ENCODE assay signal across 22 mouse cellular contexts in the genomic region with DNA sequence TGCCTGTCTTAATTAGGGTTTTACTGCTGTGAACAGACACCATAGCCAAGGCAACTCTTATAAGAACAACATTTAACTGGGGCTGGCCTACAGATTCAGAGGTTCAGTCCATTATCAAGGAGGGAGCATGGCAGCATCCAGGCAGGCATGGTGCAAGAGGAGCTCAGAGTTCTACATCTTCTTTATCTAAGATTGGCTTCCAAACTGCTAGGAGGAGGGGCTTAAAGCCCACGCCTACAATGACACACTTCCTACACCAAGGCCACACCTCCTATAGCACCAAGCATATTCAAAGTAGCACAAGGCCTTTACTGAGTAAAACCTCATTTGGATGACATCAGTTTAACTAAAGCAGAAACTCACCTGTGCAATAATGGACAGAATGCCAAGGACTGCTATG. TPM values are rescaled to one million over a fixed set of nuclear protein-coding genes. Genes with fewer than 3 reads are reported as not detected.
DNase-seq lines count a peak whose midpoint lies in the region; ATAC-seq and TF ChIP-seq lines count a peak whose summit lies in the region.
"Had no signal": no experiment of that assay in that cellular context is flagged by ENCODE, and none has a peak within 500 bp of the region (broad histone marks: within the 10 kb centered on the region; RNA-seq: fewer than 3 reads in every experiment).

No protein-coding gene starts in this region.

- peaks cover 2% of the 10 kb centered on the region; the same call in 1 of the 2 replicates for H3K4me1 ChIP-seq in lung, adult 2 months (ENCODE audit: control insufficient read depth, insufficient read depth, low read length)
- H3K4me1 ChIP-seq: heart, embryonic 10.5 days; limb, embryonic 12.5 days; midbrain, embryonic 10.5 days; neural tube, embryonic 15.5 days had no signal

- no peak overlapping the region for H3K4me3 ChIP-seq in lung, adult 2 months (replicated peaks; ENCODE audit: extremely low read depth, low read depth, low read length)
- H3K4me3 ChIP-seq: heart, embryonic 10.5 days; layer of hippocampus, adult 2 months; left cerebral cortex, adult 2 months; limb, embryonic 12.5 days; midbrain, embryonic 10.5 days; neural tube, embryonic 15.5 days had no signal

- ATAC-seq in inflammation-experienced regulatory T-cells, adult 6 months: peak; percentile 25
- ATAC-seq in megakaryocyte-erythroid progenitor cell, adult 5-6 weeks (replicated peaks; ENCODE audit: low FRiP score, low TSS enrichment, poor library complexity, severe bottlenecking): peak; percentile 81
- ATAC-seq: forebrain, embryonic 14.5 days; lung, postnatal 0 days had no signal

- DNase-seq in A20 (ENCODE audit: low read depth, low spot score) (peak; percentile 27), MEL-GATA-1-ER (ENCODE audit: extremely low read depth, low read depth) (peak; percentile 24)
- DNase-seq in testis, postnatal 10 days (ENCODE audit: low spot score): no peak
- no peak for DNase-seq in lung, adult 2 months
- DNase-seq in urinary bladder, postnatal 10 days (ENCODE audit: low spot score): no peak
- DNase-seq: adrenal gland, postnatal 14 days; cerebellum, adult 2 months; heart, postnatal 36 days; spleen, adult 18-20 months; thymus, postnatal 36 days had no signal

- WGBS in lung, adult 2 months: 74% methylated on average over 1 of the region's 1 CpGs

- no peak for TF ChIP-seq CTCF in lung, adult 2 months (IDR thresholded peaks at IDR 0.05; ENCODE audit: insufficient read depth, low read length)

- no peak for TF ChIP-seq POLR2A in lung, adult 2 months (IDR thresholded peaks at IDR 0.05; ENCODE audit: borderline replicate concordance, extremely low read depth, low read depth, low read length)

RNA-seq across cellular contexts. Expression of gene Mfsd14a, which starts 22.5 kb away (rescaled TPM):
- 10 to 100 TPM; 89.9 to 95.2 (median 94.7) TPM for polyA plus RNA-seq in inflammation-experienced regulatory T-cells, adult 6 months (2017; shearing (Covaris generic))
- 50.7 and 53.6 TPM in 2 replicates for total RNA-seq in megakaryocyte-erythroid progenitor cell, adult 5-6 weeks (2014; fragmentation: Nextera tagmentation)
- total RNA-seq in megakaryocyte-erythroid progenitor cell, adult 5-6 weeks (2017): 83.2 and 95.4 TPM in 2 replicates
- polyA plus RNA-seq in lung, adult 2 months (2012; rRNA removed): 20.0 and 27.3 TPM in 2 replicates

RNA-seq across cellular contexts. Expression of gene Trmt13, which starts 25.6 kb away (rescaled TPM):
- polyA plus RNA-seq in inflammation-experienced regulatory T-cells, adult 6 months (2017; shearing (Covaris generic)): 10 to 100 TPM; 26.7 to 41.0 (median 33.8) TPM
- 39.6 and 46.7 TPM in 2 replicates for total RNA-seq in megakaryocyte-erythroid progenitor cell, adult 5-6 weeks (2014; fragmentation: Nextera tagmentation)
- total RNA-seq in megakaryocyte-erythroid progenitor cell, adult 5-6 weeks (2017): 26.6 and 34.2 TPM in 2 replicates
- 4.0 and 6.2 TPM in 2 replicates for polyA plus RNA-seq in lung, adult 2 months (2012; rRNA removed)

RNA-seq across cellular contexts. Expression of gene Gm43191, which starts 41.0 kb away (rescaled TPM):
- polyA plus RNA-seq in inflammation-experienced regulatory T-cells, adult 6 months (2017; shearing (Covaris generic)): not detected
- total RNA-seq in megakaryocyte-erythroid progenitor cell, adult 5-6 weeks (2014; fragmentation: Nextera tagmentation): not detected in 2 replicates
- total RNA-seq in megakaryocyte-erythroid progenitor cell, adult 5-6 weeks (2017): not detected in 2 replicates
- polyA plus RNA-seq in lung, adult 2 months (2012; rRNA removed): not detected in 2 replicates
- total RNA-seq: adrenal gland, postnatal 14 days; heart, postnatal 36 days; layer of hippocampus, adult 2 months had no signal
- polyA plus RNA-seq: cerebellum, adult 2 months; forebrain, embryonic 14.5 days; kidney, embryonic 14.5 days; limb, embryonic 12.5 days; lung, postnatal 0 days; midbrain, embryonic 10.5 days; neural tube, embryonic 15.5 days; stomach, embryonic 16.5 days had no signal

RNA-seq across cellular contexts. Expression of gene Sass6, which starts 45.2 kb away (rescaled TPM):
- 10 to 100 TPM in 2 of 3 experiments, 1 to 10 TPM in 1; 5.7 to 19.1 (median 12.1) TPM for polyA plus RNA-seq in inflammation-experienced regulatory T-cells, adult 6 months (2017; shearing (Covaris generic))
- 20.1 and 23.1 TPM in 2 replicates for total RNA-seq in megakaryocyte-erythroid progenitor cell, adult 5-6 weeks (2014; fragmentation: Nextera tagmentation)
- total RNA-seq in megakaryocyte-erythroid progenitor cell, adult 5-6 weeks (2017): 38.0 and 65.1 TPM in 2 replicates
- 1.1 and 1.7 TPM in 2 replicates for polyA plus RNA-seq in lung, adult 2 months (2012; rRNA removed)

Comparison
In these comparisons a context has a peak if more than half of its experiments do, and no peak if none do; other contexts are left out.
1. DNase-seq: peak in A20 (single experiment) and MEL-GATA-1-ER (single experiment); none in testis, postnatal 10 days (single experiment), lung, adult 2 months (single experiment) and urinary bladder, postnatal 10 days (single experiment).